Mouse (Mus musculus): ENCODE data around the gene Depdc5. TPM values are rescaled to one million over a fixed set of nuclear protein-coding genes. Genes with fewer than 3 reads are reported as not detected.
A peak's percentile ranks its signal among the peaks of the same experiment; 100 is the strongest.

Gene Depdc5
- polyA plus RNA-seq, 1 experiment from 2014 or later = 16.6 TPM

- Histone ChIP-seq H3K4me1 (ENCODE audit: control insufficient read depth, insufficient read depth, low read length) (peaks cover 17% of the 10 kb centered on the region), H3K36me3 (ENCODE audit: control insufficient read depth, insufficient read depth) (peaks cover 18% of the 10 kb centered on the region), H3K4me3 (ENCODE audit: low read length) (no peak overlapping the region), H3K27me3 (ENCODE audit: control insufficient read depth, insufficient read depth, low read length) (no peaks in the 10 kb centered on the region), H3K4me2 (ENCODE audit: low read depth, low read length) (no peak overlapping the region), H3K9me3 (replicated peaks; ENCODE audit: control insufficient read depth, low read length) (no peaks in the 10 kb centered on the region), H3K27ac (ENCODE audit: low read length) (no peak overlapping the region), H3K9ac (ENCODE audit: low read length) (no peak overlapping the region)
- 85% methylated on average over 1 of the region's 1 CpGs for WGBS
- ATAC-seq (replicated peaks; ENCODE audit: extremely low read depth, insufficient read depth, low FRiP score) = no peak
Observed at GRCm38 (mm10) chr5:32985379-32985778, 121.9 kb downstream of the Depdc5 start.

- H3K4me3 ChIP-seq (ENCODE audit: low read length) = no peak overlapping the region
- H3K27me3 ChIP-seq (ENCODE audit: control insufficient read depth, insufficient read depth, low read length) = no peaks in the 10 kb centered on the region
- H3K4me2 ChIP-seq (ENCODE audit: low read depth, low read length) = no peak overlapping the region
- peaks cover 16% of the 10 kb centered on the region for H3K36me3 ChIP-seq (ENCODE audit: control insufficient read depth, insufficient read depth)
- no peak overlapping the region; the same call in 1 of the 2 replicates for H3K27ac ChIP-seq (ENCODE audit: low read length)
- ATAC-seq (replicated peaks; ENCODE audit: extremely low read depth, insufficient read depth, low FRiP score) = no peak
- no peaks in the 10 kb centered on the region for H3K9me3 ChIP-seq (replicated peaks; ENCODE audit: control insufficient read depth, low read length)
- H3K9ac ChIP-seq (ENCODE audit: low read length) = no peak overlapping the region
- H3K4me1 ChIP-seq (ENCODE audit: control insufficient read depth, insufficient read depth, low read length) = peaks cover 27% of the 10 kb centered on the region
- 70% methylated on average over 1 of the region's 1 CpGs for WGBS
Observed at GRCm38 (mm10) chr5:32987873-32988272, 124.4 kb downstream of the Depdc5 start.

- Histone ChIP-seq H3K36me3 (ENCODE audit: control insufficient read depth, insufficient read depth) (peaks cover 4% of the 10 kb centered on the region; the same call in 1 of the 2 replicates), H3K4me2 (ENCODE audit: low read depth, low read length) (peak overlapping the region; percentile 60), H3K4me1 (ENCODE audit: control insufficient read depth, insufficient read depth, low read length) (peaks cover 31% of the 10 kb centered on the region), H3K4me3 (ENCODE audit: low read length) (peak overlapping the region; percentile 32), H3K27me3 (ENCODE audit: control insufficient read depth, insufficient read depth, low read length) (no peaks in the 10 kb centered on the region), H3K27ac (ENCODE audit: low read length) (peak overlapping the region; percentile 95), H3K9ac (ENCODE audit: low read length) (peak overlapping the region; percentile 68), H3K9me3 (replicated peaks; ENCODE audit: control insufficient read depth, low read length) (no peaks in the 10 kb centered on the region)
- WGBS = 32% methylated on average over 13 of the region's 13 CpGs
- ATAC-seq (replicated peaks; ENCODE audit: extremely low read depth, insufficient read depth, low FRiP score) = peak; percentile 73
Observed at GRCm38 (mm10) chr5:32989959-32990640, 126.6 kb downstream of the Depdc5 start.

- H3K9ac ChIP-seq (ENCODE audit: low read length) = peak overlapping the region; percentile 68
- H3K9me3 ChIP-seq (replicated peaks; ENCODE audit: control insufficient read depth, low read length) = no peaks in the 10 kb centered on the region
- peaks cover 31% of the 10 kb centered on the region for H3K4me1 ChIP-seq (ENCODE audit: control insufficient read depth, insufficient read depth, low read length)
- H3K36me3 ChIP-seq (ENCODE audit: control insufficient read depth, insufficient read depth) = peaks cover 4% of the 10 kb centered on the region; the same call in 1 of the 2 replicates
- H3K27ac ChIP-seq (ENCODE audit: low read length) = peak overlapping the region; percentile 95
- ATAC-seq (replicated peaks; ENCODE audit: extremely low read depth, insufficient read depth, low FRiP score) = peak; percentile 72
- H3K4me2 ChIP-seq (ENCODE audit: low read depth, low read length) = peak overlapping the region; percentile 60
- no peaks in the 10 kb centered on the region for H3K27me3 ChIP-seq (ENCODE audit: control insufficient read depth, insufficient read depth, low read length)
- 28% methylated on average over 8 of the region's 8 CpGs for WGBS
- peak overlapping the region; percentile 32; the same call in 1 of the 2 replicates for H3K4me3 ChIP-seq (ENCODE audit: low read length)
Observed at GRCm38 (mm10) chr5:32991152-32991551, 127.7 kb downstream of the Depdc5 start.

GRCm38 (mm10) chr5:32994471-32994870 is 131.0 kb downstream of the Depdc5 start:
- Histone ChIP-seq H3K4me2 (ENCODE audit: low read depth, low read length) (no peak overlapping the region), H3K9me3 (replicated peaks; ENCODE audit: control insufficient read depth, low read length) (no peaks in the 10 kb centered on the region), H3K4me3 (ENCODE audit: low read length) (no peak overlapping the region), H3K27me3 (ENCODE audit: control insufficient read depth, insufficient read depth, low read length) (no peaks in the 10 kb centered on the region), H3K4me1 (ENCODE audit: control insufficient read depth, insufficient read depth, low read length) (peaks cover 19% of the 10 kb centered on the region), H3K9ac (ENCODE audit: low read length) (no peak overlapping the region), H3K36me3 (ENCODE audit: control insufficient read depth, insufficient read depth) (no peaks in the 10 kb centered on the region), H3K27ac (ENCODE audit: low read length) (no peak overlapping the region)
- no peak for ATAC-seq (replicated peaks; ENCODE audit: extremely low read depth, insufficient read depth, low FRiP score)
- 60% methylated on average over 2 of the region's 2 CpGs for WGBS

- Histone ChIP-seq H3K9me3 (replicated peaks; ENCODE audit: control insufficient read depth, low read length) (no peaks in the 10 kb centered on the region), H3K27ac (ENCODE audit: low read length) (no peak overlapping the region), H3K4me3 (ENCODE audit: low read length) (no peak overlapping the region), H3K27me3 (ENCODE audit: control insufficient read depth, insufficient read depth, low read length) (no peaks in the 10 kb centered on the region), H3K9ac (ENCODE audit: low read length) (no peak overlapping the region), H3K36me3 (ENCODE audit: control insufficient read depth, insufficient read depth) (no peaks in the 10 kb centered on the region), H3K4me2 (ENCODE audit: low read depth, low read length) (no peak overlapping the region), H3K4me1 (ENCODE audit: control insufficient read depth, insufficient read depth, low read length) (peaks cover 11% of the 10 kb centered on the region)
- ATAC-seq (replicated peaks; ENCODE audit: extremely low read depth, insufficient read depth, low FRiP score) = no peak
- WGBS = 74% methylated on average over 4 of the region's 4 CpGs
Observed at GRCm38 (mm10) chr5:32995756-32996155, 132.3 kb downstream of the Depdc5 start.

- no peaks in the 10 kb centered on the region for H3K9me3 ChIP-seq (replicated peaks; ENCODE audit: control insufficient read depth, low read length)
- peaks cover 7% of the 10 kb centered on the region for H3K4me1 ChIP-seq (ENCODE audit: control insufficient read depth, insufficient read depth, low read length)
- 80% methylated on average over 1 of the region's 1 CpGs for WGBS
- no peak overlapping the region for H3K4me2 ChIP-seq (ENCODE audit: low read depth, low read length)
- H3K9ac ChIP-seq (ENCODE audit: low read length) = no peak overlapping the region
- ATAC-seq (replicated peaks; ENCODE audit: extremely low read depth, insufficient read depth, low FRiP score) = no peak
- H3K27me3 ChIP-seq (ENCODE audit: control insufficient read depth, insufficient read depth, low read length) = no peaks in the 10 kb centered on the region
- H3K4me3 ChIP-seq (ENCODE audit: low read length) = no peak overlapping the region
- no peaks in the 10 kb centered on the region for H3K36me3 ChIP-seq (ENCODE audit: control insufficient read depth, insufficient read depth)
- H3K27ac ChIP-seq (ENCODE audit: low read length) = no peak overlapping the region
Observed at GRCm38 (mm10) chr5:32996560-32996959, 133.1 kb downstream of the Depdc5 start.

GRCm38 (mm10) chr5:32997686-32998085 is 134.2 kb downstream of the Depdc5 start:
- Histone ChIP-seq H3K4me1 (ENCODE audit: control insufficient read depth, insufficient read depth, low read length) (peaks cover 4% of the 10 kb centered on the region), H3K36me3 (ENCODE audit: control insufficient read depth, insufficient read depth) (no peaks in the 10 kb centered on the region), H3K4me2 (ENCODE audit: low read depth, low read length) (no peak overlapping the region), H3K4me3 (ENCODE audit: low read length) (no peak overlapping the region), H3K27ac (ENCODE audit: low read length) (no peak overlapping the region), H3K9me3 (replicated peaks; ENCODE audit: control insufficient read depth, low read length) (no peaks in the 10 kb centered on the region), H3K27me3 (ENCODE audit: control insufficient read depth, insufficient read depth, low read length) (no peaks in the 10 kb centered on the region), H3K9ac (ENCODE audit: low read length) (no peak overlapping the region)
- WGBS = 28% methylated on average over 4 of the region's 4 CpGs
- ATAC-seq (replicated peaks; ENCODE audit: extremely low read depth, insufficient read depth, low FRiP score) = no peak

GRCm38 (mm10) chr5:32998783-32999182 is 135.3 kb downstream of the Depdc5 start:
- no peaks in the 10 kb centered on the region for H3K27me3 ChIP-seq (ENCODE audit: control insufficient read depth, insufficient read depth, low read length)
- no peaks in the 10 kb centered on the region for H3K36me3 ChIP-seq (ENCODE audit: control insufficient read depth, insufficient read depth)
- no peaks in the 10 kb centered on the region for H3K9me3 ChIP-seq (replicated peaks; ENCODE audit: control insufficient read depth, low read length)
- H3K4me3 ChIP-seq (ENCODE audit: low read length) = no peak overlapping the region
- H3K27ac ChIP-seq (ENCODE audit: low read length) = no peak overlapping the region
- WGBS = 76% methylated on average over 4 of the region's 4 CpGs
- no peak overlapping the region for H3K9ac ChIP-seq (ENCODE audit: low read length)
- no peak for ATAC-seq (replicated peaks; ENCODE audit: extremely low read depth, insufficient read depth, low FRiP score)
- H3K4me1 ChIP-seq (ENCODE audit: control insufficient read depth, insufficient read depth, low read length) = no peaks in the 10 kb centered on the region
- no peak overlapping the region for H3K4me2 ChIP-seq (ENCODE audit: low read depth, low read length)
